Mouse (Mus musculus) midbrain, postnatal 0 days (tissue): ENCODE results near the gene Nr1d1. TPM values are rescaled to one million over a fixed set of nuclear protein-coding genes. Genes with fewer than 3 reads are reported as not detected.
A peak's percentile ranks its signal among the peaks of the same experiment; 100 is the strongest.

Experiments used
- ATAC-seq: fragments of 200-750 bp; cut with Nextera tagmentation; 2 replicates; pipeline ENCODE4 v1.8.0; 2017; ENCODE audit warnings: moderate number of reproducible peaks, mild to moderate bottlenecking, moderate TSS enrichment, moderate library complexity; ENCODE audit not compliant: low FRiP score
- DNase-seq: peaks from one replicate; pipeline ENCODE4 v3.0.0-alpha.2; 2015; ENCODE audit warnings: low spot score
- H3K27ac ChIP-seq: fragments of 300-500 bp; sonication (generic); 2 replicates; pipeline ENCODE4 v1.5.1; 2014; ENCODE audit warnings: low read depth, mild to moderate bottlenecking, low read length, mixed read lengths
- H3K27me3 ChIP-seq: fragments of 300-500 bp; sonication (generic); 2 replicates; pipeline ENCODE4 v1.6.1; 2014; ENCODE audit warnings: low read length, control low read depth, mixed read lengths; ENCODE audit not compliant: insufficient read depth
- H3K36me3 ChIP-seq: fragments of 300-500 bp; sonication (generic); 2 replicates; pipeline ENCODE4 v1.6.1; 2014; ENCODE audit warnings: low read length, control low read depth, mixed read lengths; ENCODE audit not compliant: insufficient read depth
- H3K4me1 ChIP-seq: fragments of 300-500 bp; sonication (generic); 2 replicates; pipeline ENCODE4 v1.6.1; 2014; ENCODE audit warnings: mild to moderate bottlenecking, control low read depth, antibody characterized with exemption, low read length, mixed read lengths; ENCODE audit not compliant: insufficient read depth
- H3K4me2 ChIP-seq: fragments of 300-500 bp; sonication (generic); 2 replicates; pipeline ENCODE4 v1.6.1; 2014; ENCODE audit warnings: low read depth, mild to moderate bottlenecking, low read length, mixed read lengths; ENCODE audit not compliant: poor library complexity, severe bottlenecking
- H3K4me3 ChIP-seq: fragments of 300-500 bp; sonication (generic); 2 replicates; pipeline ENCODE4 v1.5.1; 2014; ENCODE audit warnings: low read depth, mild to moderate bottlenecking, low read length, moderate library complexity
- H3K9ac ChIP-seq: fragments of 300-500 bp; sonication (generic); replicated peaks from 2 replicates; pipeline ENCODE4 v1.6.1; 2014; ENCODE audit warnings: mild to moderate bottlenecking, low read length, moderate library complexity, mixed read lengths; ENCODE audit not compliant: poor library complexity, severe bottlenecking
- H3K9me3 ChIP-seq: fragments of 300-500 bp; sonication (generic); 2 replicates; pipeline ENCODE4 v1.6.1; 2016; ENCODE audit warnings: low read length, control low read depth
- CTCF ChIP-seq: IDR thresholded peaks from 2 replicates; pipeline ENCODE4 v1.5.1; 2016; ENCODE audit warnings: antibody characterized with exemption, mild to moderate bottlenecking
- WGBS: fragments of 180-500 bp; shearing (Covaris S2); extraction: QIAGEN DNeasy Blood & Tissue Kit; methylation state at CpG from one replicate; pipeline ENCODE4 v1.1.7; 2014; 5-methylcytosine and 5-hydroxymethylcytosine counted together
- polyA plus RNA-seq: library from polyadenylated mRNA; unstranded; fragments of >200 nt; fragmentation: Nextera tagmentation; extraction: Ambion mirVana; gene quantifications from 2 replicates; pipeline ENCODE4 v1.2.1, GENCODE M21; 2015
- total RNA-seq: library from RNA; depleted of rRNA; stranded (reverse); fragments of >200 nt; gene quantifications from 2 replicates; pipeline ENCODE4 v1.2.3, GENCODE M21; 2014

The Nr1d1 gene
- total and polyA plus RNA-seq, 2 experiments from 2014 or later, result 11.0 to 14.3 TPM

- DNase-seq (no peak), ATAC-seq (no peak)
- Histone ChIP-seq H3K4me1 (peaks cover 6% of the 10 kb centered on the region; the same call in 1 of the 2 replicates), H3K9me3 (no peaks in the 10 kb centered on the region), H3K4me3 (no peak overlapping the region), H3K36me3 (peaks cover 45% of the 10 kb centered on the region), H3K4me2 (no peak overlapping the region), H3K27ac (no peak overlapping the region), H3K9ac (no peak overlapping the region), H3K27me3 (no peaks in the 10 kb centered on the region)
- TF ChIP-seq CTCF, result peak; percentile 61
- 62% methylated on average over 17 of the region's 17 CpGs for WGBS
Observed at GRCm38 (mm10) chr11:98762756-98763501, 12.2 kb downstream of the Nr1d1 start.

- TF ChIP-seq CTCF, result no peak
- WGBS, result 93% methylated on average over 4 of the region's 4 CpGs
- Histone ChIP-seq H3K4me1 (0 out of 2 replicates have a peak, but pooled peaks cover 1% of the 10 kb centered on the region), H3K27ac (no peak overlapping the region), H3K4me3 (no peak overlapping the region), H3K9ac (no peak overlapping the region), H3K4me2 (no peak overlapping the region), H3K9me3 (no peaks in the 10 kb centered on the region), H3K27me3 (no peaks in the 10 kb centered on the region), H3K36me3 (peaks cover 48% of the 10 kb centered on the region)
- DNase-seq (no peak), ATAC-seq (no peak)
Observed at GRCm38 (mm10) chr11:98761939-98762338, 13.2 kb downstream of the Nr1d1 start.

GRCm38 (mm10) chr11:98756711-98757110 lies 18.4 kb downstream of the Nr1d1 start:
- H3K27ac ChIP-seq, result no peak overlapping the region
- H3K4me2 ChIP-seq, result no peak overlapping the region
- ATAC-seq (no peak), DNase-seq (no peak)
- H3K9me3 ChIP-seq, result no peaks in the 10 kb centered on the region
- H3K9ac ChIP-seq, result no peak overlapping the region
- peaks cover under 1% of the 10 kb centered on the region for H3K4me1 ChIP-seq
- TF ChIP-seq CTCF, result no peak
- H3K4me3 ChIP-seq, result no peak overlapping the region
- peaks cover 28% of the 10 kb centered on the region for H3K36me3 ChIP-seq
- no peaks in the 10 kb centered on the region for H3K27me3 ChIP-seq
- 88% methylated on average over 12 of the region's 12 CpGs for WGBS

- H3K36me3 ChIP-seq, result peaks cover 25% of the 10 kb centered on the region
- H3K4me2 ChIP-seq, result no peak overlapping the region
- H3K9me3 ChIP-seq, result no peaks in the 10 kb centered on the region
- no peak for ATAC-seq
- H3K27me3 ChIP-seq, result no peaks in the 10 kb centered on the region
- no peak for TF ChIP-seq CTCF
- 93% methylated on average over 6 of the region's 6 CpGs for WGBS
- no peak overlapping the region for H3K27ac ChIP-seq
- H3K9ac ChIP-seq, result no peak overlapping the region
- DNase-seq, result no peak
- peaks cover 9% of the 10 kb centered on the region for H3K4me1 ChIP-seq
- no peak overlapping the region for H3K4me3 ChIP-seq
Observed at GRCm38 (mm10) chr11:98755726-98756380, 19.3 kb downstream of the Nr1d1 start.

GRCm38 (mm10) chr11:98754621-98755181 lies 20.4 kb downstream of the Nr1d1 start:
- ATAC-seq (peak; percentile 42), DNase-seq (peak; percentile 85)
- H3K9ac ChIP-seq, result no peak overlapping the region
- no peaks in the 10 kb centered on the region for H3K9me3 ChIP-seq
- H3K4me2 ChIP-seq, result no peak overlapping the region
- no peak overlapping the region for H3K4me3 ChIP-seq
- H3K27me3 ChIP-seq, result no peaks in the 10 kb centered on the region
- H3K36me3 ChIP-seq, result peaks cover 20% of the 10 kb centered on the region
- H3K27ac ChIP-seq, result peak overlapping the region; percentile 74
- WGBS, result 19% methylated on average over 7 of the region's 7 CpGs
- H3K4me1 ChIP-seq, result peaks cover 21% of the 10 kb centered on the region
- TF ChIP-seq CTCF, result peak; percentile 98

- Histone ChIP-seq H3K4me3 (no peak overlapping the region), H3K9me3 (no peaks in the 10 kb centered on the region), H3K27ac (peak overlapping the region; percentile 74), H3K4me2 (no peak overlapping the region), H3K27me3 (no peaks in the 10 kb centered on the region), H3K4me1 (peaks cover 26% of the 10 kb centered on the region), H3K36me3 (peaks cover 20% of the 10 kb centered on the region), H3K9ac (no peak overlapping the region)
- peak; percentile 31; the same call in 1 of the 2 replicates for ATAC-seq
- no peak for TF ChIP-seq CTCF
- 75% methylated on average over 9 of the region's 9 CpGs for WGBS
- DNase-seq, result peak; percentile 84
Observed at GRCm38 (mm10) chr11:98754151-98754620, 20.9 kb downstream of the Nr1d1 start.
